Mouse (Mus musculus) stomach, embryonic 14.5 days (tissue): ENCODE data around the gene Rorc. TPM values are rescaled to one million over a fixed set of nuclear protein-coding genes. Genes with fewer than 3 reads are reported as not detected.

Experiments used
- ATAC-seq: fragments of 200-750 bp; cut with Nextera tagmentation; 2 replicates; pipeline ENCODE4 v1.8.0; 2017; ENCODE audit warnings: low read depth, moderate TSS enrichment; ENCODE audit not compliant: insufficient number of reproducible peaks, insufficient read depth, low FRiP score
- H3K27ac ChIP-seq: fragments of 300-500 bp; sonication (generic); 2 replicates; pipeline ENCODE4 v1.5.1; 2014; ENCODE audit warnings: mild to moderate bottlenecking, low read length, moderate library complexity, mixed read lengths
- H3K27me3 ChIP-seq: fragments of 300-500 bp; sonication (generic); 2 replicates; pipeline ENCODE4 v1.6.1; 2014; ENCODE audit warnings: low read length, control low read depth, mixed read lengths; ENCODE audit not compliant: control insufficient read depth, insufficient read depth
- H3K36me3 ChIP-seq: fragments of 300-500 bp; sonication (generic); 2 replicates; pipeline ENCODE4 v1.6.1; 2014; ENCODE audit warnings: mild to moderate bottlenecking, control low read depth, low read length, moderate library complexity, mixed read lengths; ENCODE audit not compliant: control insufficient read depth, insufficient read depth
- H3K4me1 ChIP-seq: fragments of 300-500 bp; sonication (generic); 2 replicates; pipeline ENCODE4 v1.6.1; 2014; ENCODE audit warnings: low read length, control low read depth, mixed read lengths; ENCODE audit not compliant: control insufficient read depth, insufficient read depth
- H3K4me2 ChIP-seq: fragments of 300-500 bp; sonication (generic); replicated peaks from 2 replicates; pipeline ENCODE4 v1.6.1; 2014; ENCODE audit warnings: low read depth, low read length, control low read depth
- H3K4me3 ChIP-seq: fragments of 300-500 bp; sonication (generic); 2 replicates; pipeline ENCODE4 v1.5.1; 2014; ENCODE audit warnings: low read depth, low read length, control low read depth
- H3K9ac ChIP-seq: fragments of 300-500 bp; sonication (generic); replicated peaks from 2 replicates; pipeline ENCODE4 v1.6.1; 2014; ENCODE audit warnings: low read depth, mild to moderate bottlenecking, control low read depth, low read length, moderate library complexity, mixed read lengths
- H3K9me3 ChIP-seq: fragments of 300-500 bp; sonication (generic); 2 replicates; pipeline ENCODE4 v1.6.1; 2016; ENCODE audit warnings: low read depth, low read length, control low read depth; ENCODE audit not compliant: control insufficient read depth
- WGBS: fragments of 180-500 bp; shearing (Covaris S2); extraction: QIAGEN DNeasy Blood & Tissue Kit; methylation state at CpG from one replicate; pipeline ENCODE4 v1.1.7; 2014; 5-methylcytosine and 5-hydroxymethylcytosine counted together
- polyA plus RNA-seq: library from polyadenylated mRNA; unstranded; fragments of >200 nt; fragmentation: Nextera tagmentation; extraction: Ambion mirVana; gene quantifications from 2 replicates; pipeline ENCODE4 v1.2.1, GENCODE M21; 2014

The Rorc gene
- polyA plus RNA-seq, 1 experiment from 2014 or later, result 5.3 TPM

- Histone ChIP-seq H3K4me3 (no peak overlapping the region), H3K9ac (no peak overlapping the region), H3K4me1 (no peaks in the 10 kb centered on the region), H3K27me3 (no peaks in the 10 kb centered on the region), H3K27ac (no peak overlapping the region), H3K36me3 (no peaks in the 10 kb centered on the region), H3K9me3 (no peaks in the 10 kb centered on the region; the same call in 1 of the 2 replicates), H3K4me2 (no peak overlapping the region)
- no peak for ATAC-seq
- 10% methylated on average over 1 of the region's 1 CpGs for WGBS
These were observed 11.8 kb upstream of the Rorc start for GRCm38 (mm10) chr3:94360812-94361211.

DNA sequence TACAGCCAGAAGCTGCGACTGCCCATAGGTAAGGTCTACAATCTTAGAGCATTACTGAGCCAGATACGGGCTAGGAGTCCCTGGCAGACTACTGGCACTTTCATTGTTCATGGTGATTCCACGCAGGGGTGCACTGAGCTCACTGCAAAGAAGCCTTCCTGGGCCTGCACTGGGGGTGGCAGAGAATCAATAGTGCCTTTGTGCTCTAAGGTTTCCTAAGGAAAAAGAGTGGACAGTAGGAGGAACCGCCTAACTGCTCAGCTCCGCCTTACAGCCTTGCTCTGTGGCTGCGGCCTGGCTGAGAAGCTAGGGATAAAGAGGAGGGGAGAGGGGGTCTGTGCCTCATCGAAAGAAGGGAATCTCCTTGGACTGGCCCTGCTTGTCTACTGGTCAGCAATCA, 10.5 kb upstream of the Rorc start, which contains the start of gene C2cd4d:
Gene C2cd4d, plus strand, starts transcription at position 301 of the 400 bp plus-strand sequence.
- no peaks in the 10 kb centered on the region for H3K36me3 ChIP-seq
- peak within 1 kb of the TSS; percentile 92 for H3K4me2 ChIP-seq
- H3K9ac ChIP-seq, result peak within 1 kb of the TSS; percentile 68
- WGBS, result 59% methylated on average over 7 of the region's 7 CpGs
- H3K9me3 ChIP-seq, result no peaks in the 10 kb centered on the region
- H3K4me1 ChIP-seq, result no peaks in the 10 kb centered on the region
- peak within 1 kb of the TSS; percentile 48 for H3K4me3 ChIP-seq
- no peaks in the 10 kb centered on the region for H3K27me3 ChIP-seq
- no peak within 1 kb of the TSS for H3K27ac ChIP-seq
- ATAC-seq, result 0 out of 2 replicates have a peak, but pooled peaks have one; percentile 20

GRCm38 (mm10) chr3:94363291-94364153, 9.1 kb upstream of the Rorc start:
- ATAC-seq, result peak; percentile 50
- Histone ChIP-seq H3K27ac (0 out of 2 replicates have a peak overlapping the region, but pooled peaks have one; percentile 6), H3K9me3 (no peaks in the 10 kb centered on the region), H3K4me1 (no peaks in the 10 kb centered on the region), H3K9ac (peak overlapping the region; percentile 68), H3K4me2 (peak overlapping the region; percentile 92), H3K27me3 (no peaks in the 10 kb centered on the region), H3K36me3 (no peaks in the 10 kb centered on the region), H3K4me3 (peak overlapping the region; percentile 48)
- WGBS, result 5% methylated on average over 84 of the region's 97 CpGs

GRCm38 (mm10) chr3:94364154-94364526, 8.5 kb upstream of the Rorc start:
- H3K27me3 ChIP-seq, result no peaks in the 10 kb centered on the region
- peak; percentile 44; the same call in 1 of the 2 replicates for ATAC-seq
- no peaks in the 10 kb centered on the region for H3K9me3 ChIP-seq
- no peaks in the 10 kb centered on the region for H3K4me1 ChIP-seq
- H3K4me2 ChIP-seq, result peak overlapping the region; percentile 92
- WGBS, result 5% methylated on average over 23 of the region's 23 CpGs
- no peaks in the 10 kb centered on the region for H3K36me3 ChIP-seq
- peak overlapping the region; percentile 68 for H3K9ac ChIP-seq
- H3K27ac ChIP-seq, result no peak overlapping the region
- H3K4me3 ChIP-seq, result peak overlapping the region; percentile 48

DNA sequence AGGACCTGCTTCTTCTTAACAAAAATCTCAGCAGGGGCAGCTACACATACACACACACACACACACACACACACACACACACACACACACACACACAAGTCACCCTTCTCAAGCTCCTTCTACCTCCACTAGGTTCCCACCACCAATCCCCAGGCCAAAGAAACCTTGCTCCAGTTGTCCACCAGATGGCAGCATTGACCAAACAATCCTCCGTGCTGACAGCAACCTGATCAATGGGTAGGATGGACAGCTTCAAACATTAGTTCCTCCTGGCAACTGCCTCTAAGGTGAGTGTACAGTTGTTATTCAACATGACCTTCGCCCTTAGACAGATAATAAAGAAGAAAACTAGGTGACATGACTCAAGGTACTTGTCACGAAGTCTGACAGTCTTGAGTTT, 5.8 kb upstream of the Rorc start:
- no peaks in the 10 kb centered on the region for H3K4me1 ChIP-seq
- H3K9me3 ChIP-seq, result no peaks in the 10 kb centered on the region
- no peak overlapping the region for H3K27ac ChIP-seq
- H3K27me3 ChIP-seq, result no peaks in the 10 kb centered on the region
- H3K4me2 ChIP-seq, result no peak overlapping the region
- no peak overlapping the region for H3K4me3 ChIP-seq
- 19% methylated on average over 3 of the region's 3 CpGs for WGBS
- H3K36me3 ChIP-seq, result no peaks in the 10 kb centered on the region
- no peak overlapping the region for H3K9ac ChIP-seq
- no peak for ATAC-seq

DNA sequence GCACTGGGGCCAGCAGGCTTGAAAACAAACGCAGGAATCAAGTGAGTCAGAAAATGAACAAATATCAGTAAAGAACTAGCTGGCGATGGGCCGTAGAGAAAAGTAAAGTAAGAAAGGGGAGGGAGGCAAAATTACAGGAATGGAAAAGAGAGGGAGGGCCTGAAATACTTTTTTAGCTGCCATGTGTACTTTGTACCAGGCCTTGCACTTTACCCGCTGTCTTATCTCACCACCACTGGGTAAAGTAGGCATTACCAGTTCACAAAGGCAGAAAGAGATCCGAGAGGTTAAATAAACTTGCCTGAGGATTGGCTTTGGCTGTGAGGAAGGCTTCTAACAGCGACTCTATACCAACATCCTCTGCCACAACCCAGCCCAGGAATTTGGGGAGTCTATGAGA, 5.1 kb upstream of the Rorc start:
- no peak overlapping the region for H3K27ac ChIP-seq
- WGBS, result 65% methylated on average over 6 of the region's 6 CpGs
- ATAC-seq, result no peak

DNA sequence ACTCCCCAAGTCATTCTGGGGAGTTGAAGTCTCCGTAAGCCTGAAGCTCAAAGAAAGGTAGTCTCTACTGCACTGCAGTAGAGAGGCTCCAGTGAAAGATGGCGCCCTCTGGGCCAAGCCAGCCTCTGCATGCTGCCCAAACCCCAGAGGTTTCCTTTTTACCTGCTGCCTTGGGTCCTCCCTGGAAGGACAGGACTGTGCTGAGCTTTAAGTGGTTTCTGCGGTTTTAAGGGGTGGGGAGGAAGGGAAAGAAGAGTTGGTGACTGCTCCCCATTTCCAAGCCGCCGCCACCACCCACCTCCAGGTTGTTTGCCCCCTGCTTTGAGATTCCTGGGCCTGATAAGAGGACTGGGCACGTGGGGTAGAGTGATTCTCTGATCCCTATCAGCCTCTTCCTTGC, 4.0 kb upstream of the Rorc start:
- Histone ChIP-seq H3K9me3 (no peaks in the 10 kb centered on the region), H3K27ac (no peak overlapping the region), H3K27me3 (no peaks in the 10 kb centered on the region), H3K4me3 (no peak overlapping the region), H3K36me3 (no peaks in the 10 kb centered on the region), H3K4me2 (no peak overlapping the region), H3K9ac (no peak overlapping the region), H3K4me1 (peaks cover 5% of the 10 kb centered on the region; the same call in 1 of the 2 replicates)
- no peak for ATAC-seq
- WGBS, result 61% methylated on average over 6 of the region's 6 CpGs

More for the DNA sequence above, 5.1 kb upstream of the Rorc start:
- Histone ChIP-seq H3K4me1 (0 out of 2 replicates have a peak, but pooled peaks cover 3% of the 10 kb centered on the region), H3K27me3 (no peaks in the 10 kb centered on the region), H3K4me2 (no peak overlapping the region), H3K9me3 (no peaks in the 10 kb centered on the region), H3K9ac (no peak overlapping the region), H3K4me3 (no peak overlapping the region), H3K36me3 (no peaks in the 10 kb centered on the region)

- no peak overlapping the region for H3K4me2 ChIP-seq
- peaks cover 7% of the 10 kb centered on the region; the same call in 1 of the 2 replicates for H3K4me1 ChIP-seq
- H3K27me3 ChIP-seq, result no peaks in the 10 kb centered on the region
- H3K9ac ChIP-seq, result no peak overlapping the region
- no peaks in the 10 kb centered on the region for H3K36me3 ChIP-seq
- no peak overlapping the region for H3K27ac ChIP-seq
- H3K9me3 ChIP-seq, result no peaks in the 10 kb centered on the region
- WGBS, result 67% methylated on average over 2 of the region's 2 CpGs
- no peak overlapping the region for H3K4me3 ChIP-seq
- no peak for ATAC-seq
These were observed 2.9 kb upstream of the Rorc start for GRCm38 (mm10) chr3:94369709-94370108.
